Mouse (Mus musculus) limb, embryonic 10.5 days (tissue): Measurements from ENCODE around the gene Apol9a. TPM values are rescaled to one million over a fixed set of nuclear protein-coding genes. Genes with fewer than 3 reads are reported as not detected.
"Not testable (repeated sequence)": the region's sequence is repeated elsewhere in the genome, so short reads cannot be mapped to it uniquely, and the experiment has no call there.

ENCODE experiments used
- DNase-seq: peaks from one replicate; pipeline ENCODE4 v3.0.0-alpha.2; 2017; ENCODE audit warnings: low spot score
- H3K27ac ChIP-seq: fragments of 300-500 bp; sonication (generic); 2 replicates; pipeline ENCODE4 v1.5.1; 2016; ENCODE audit warnings: mild to moderate bottlenecking
- H3K27me3 ChIP-seq: fragments of 300-500 bp; sonication (generic); 2 replicates; pipeline ENCODE4 v1.6.1; 2016; ENCODE audit warnings: low read depth, mild to moderate bottlenecking; ENCODE audit not compliant: poor library complexity, severe bottlenecking
- H3K36me3 ChIP-seq: fragments of 300-500 bp; sonication (generic); 2 replicates; pipeline ENCODE4 v1.6.1; 2016; ENCODE audit warnings: mild to moderate bottlenecking, moderate library complexity
- H3K4me1 ChIP-seq: fragments of 300-500 bp; sonication (generic); 2 replicates; pipeline ENCODE4 v1.6.1; 2016
- H3K4me3 ChIP-seq: fragments of 300-500 bp; sonication (generic); 2 replicates; pipeline ENCODE4 v1.5.1; 2016; ENCODE audit warnings: mild to moderate bottlenecking, moderate library complexity
- H3K9me3 ChIP-seq: fragments of 300-500 bp; sonication (generic); replicated peaks from 2 replicates; pipeline ENCODE4 v1.6.1; 2016; ENCODE audit warnings: mild to moderate bottlenecking
- WGBS: fragments of 180-500 bp; shearing (Covaris S2); methylation state at CpG from one replicate; pipeline ENCODE4 v1.1.7; 2016; 5-methylcytosine and 5-hydroxymethylcytosine counted together
- polyA plus RNA-seq: library from polyadenylated mRNA; unstranded; fragments of >200 nt; fragmentation: Nextera tagmentation; extraction: Ambion mirVana; gene quantifications from 2 replicates; pipeline ENCODE4 v1.2.1, GENCODE M21; 2016

The Apol9a gene
- polyA plus RNA-seq, 1 experiment from 2014 or later: not detected

DNA sequence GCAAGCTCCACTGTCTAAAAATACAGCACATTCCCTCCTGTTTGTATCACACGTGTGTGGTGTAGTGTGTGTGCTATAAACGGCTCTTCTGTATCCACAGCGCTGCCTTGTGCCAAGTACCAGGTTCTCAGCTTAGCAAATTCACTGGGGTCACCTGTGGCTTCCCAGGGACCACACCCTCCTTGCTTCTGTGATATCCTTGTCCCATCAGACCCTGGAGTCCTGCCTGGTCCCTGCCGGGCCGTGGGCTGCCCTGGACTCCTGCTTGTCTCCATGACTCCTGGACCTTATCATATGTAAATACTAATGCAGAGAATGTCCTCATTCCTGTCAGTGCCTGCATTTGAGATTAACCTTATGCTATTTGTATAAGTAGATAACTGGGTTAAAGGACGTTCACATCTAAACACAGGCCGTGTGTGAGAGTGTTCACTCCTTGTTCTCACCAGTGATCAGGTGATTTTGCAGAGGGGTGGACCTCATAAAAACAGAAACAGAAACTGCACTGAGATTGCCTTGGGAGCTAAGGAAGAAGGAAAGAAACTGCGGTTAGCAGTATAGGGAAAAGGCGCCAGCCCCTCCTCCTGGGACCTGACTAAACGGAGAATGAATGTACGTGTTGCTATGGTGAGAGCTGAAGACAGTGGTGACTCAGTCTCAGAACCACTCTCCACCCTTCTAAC lies 13.3 kb downstream of the Apol9a start:
- 86% methylated on average over 11 of the region's 11 CpGs for WGBS
- not testable (repeated sequence) for H3K36me3 ChIP-seq, H3K4me3 ChIP-seq, H3K9me3 ChIP-seq, H3K27ac ChIP-seq, DNase-seq, H3K27me3 ChIP-seq, H3K4me1 ChIP-seq

DNA sequence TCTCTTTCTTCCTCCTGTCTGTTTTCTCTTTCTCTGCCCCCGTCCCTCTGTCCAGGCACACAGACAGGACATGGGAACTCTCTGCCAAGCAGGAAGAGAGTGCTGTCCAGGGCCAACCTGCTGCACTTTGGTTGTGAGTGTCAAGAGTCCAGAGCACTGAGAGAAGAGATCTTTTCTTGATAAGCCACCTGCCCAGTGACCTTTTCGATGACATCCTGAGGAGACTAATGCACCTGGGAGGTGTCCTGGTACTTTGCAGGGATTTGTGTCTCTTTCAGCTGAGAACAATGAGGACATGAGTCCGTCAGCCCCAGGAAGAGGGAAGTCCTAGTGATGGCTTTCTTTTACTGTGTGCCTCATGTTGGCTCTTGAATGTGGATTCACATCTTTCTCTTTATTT lies 17.1 kb downstream of the Apol9a start:
- H3K36me3 ChIP-seq, H3K9me3 ChIP-seq, H3K4me3 ChIP-seq, DNase-seq, H3K27ac ChIP-seq, H3K27me3 ChIP-seq, H3K4me1 ChIP-seq: not testable (repeated sequence)
- WGBS: 63% methylated on average over 3 of the region's 3 CpGs

DNA sequence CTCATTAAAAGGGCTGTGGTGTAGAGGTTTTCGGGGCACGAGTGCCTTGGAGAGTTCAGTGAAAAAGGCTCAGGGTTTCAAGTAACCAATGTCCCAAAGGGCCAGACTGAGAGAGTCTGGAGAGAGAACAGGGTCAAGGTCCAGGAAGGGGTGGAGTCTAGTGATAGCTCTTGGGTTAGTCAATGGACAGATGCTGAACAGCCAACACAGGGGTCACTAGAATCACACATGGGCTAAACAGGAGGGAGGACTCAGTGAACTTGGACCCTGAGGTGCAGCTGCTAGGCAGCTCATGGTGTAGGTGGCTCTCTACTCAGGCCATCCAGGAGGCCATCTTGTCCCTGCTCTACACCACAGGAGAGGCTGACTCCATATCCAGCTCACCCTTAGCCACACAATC lies 23.5 kb downstream of the Apol9a start:
- H3K4me3 ChIP-seq: no peak overlapping the region
- no peaks in the 10 kb centered on the region for H3K9me3 ChIP-seq
- no peak for DNase-seq
- H3K36me3 ChIP-seq: no peaks in the 10 kb centered on the region
- no peaks in the 10 kb centered on the region for H3K4me1 ChIP-seq
- H3K27me3 ChIP-seq: no peaks in the 10 kb centered on the region
- WGBS: 91% methylated on average over 2 of the region's 2 CpGs
- no peak overlapping the region for H3K27ac ChIP-seq

DNA sequence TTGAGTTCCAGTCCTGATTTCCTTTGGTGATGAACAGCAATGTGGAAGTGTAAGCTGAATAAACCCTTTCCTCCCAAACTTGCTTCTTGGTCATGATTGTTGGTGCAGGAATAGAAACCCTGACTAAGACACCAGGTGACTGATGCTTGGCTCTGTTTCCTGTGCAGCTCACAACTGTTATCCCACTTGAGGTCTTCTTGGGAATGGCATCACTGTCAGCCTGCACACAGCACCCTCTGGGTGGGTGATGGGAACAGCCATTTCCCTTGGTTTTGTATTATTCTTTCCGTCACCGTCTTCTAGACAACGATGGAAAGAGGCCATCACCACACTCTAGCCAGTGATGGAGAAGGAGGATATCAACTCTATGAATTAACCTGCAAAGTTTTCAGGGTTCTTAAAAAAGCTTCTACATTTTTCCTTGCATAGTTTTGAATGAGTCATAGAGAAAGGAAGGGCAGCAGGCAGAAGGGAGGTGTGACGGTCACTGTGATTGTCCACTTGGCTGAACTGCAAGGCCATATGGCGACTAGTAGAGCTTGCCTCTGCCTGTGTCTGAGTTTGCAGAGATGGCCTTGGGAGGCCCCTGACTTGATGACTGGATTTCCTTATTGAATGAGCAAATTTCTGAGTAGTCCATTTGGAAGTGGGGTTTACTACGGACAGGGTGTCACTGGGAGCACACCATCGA lies 26.4 kb downstream of the Apol9a start:
- WGBS: 95% methylated on average over 7 of the region's 7 CpGs
- Histone ChIP-seq H3K27me3 (no peaks in the 10 kb centered on the region), H3K27ac (no peak overlapping the region), H3K36me3 (no peaks in the 10 kb centered on the region), H3K9me3 (no peaks in the 10 kb centered on the region), H3K4me3 (no peak overlapping the region), H3K4me1 (no peaks in the 10 kb centered on the region)
- DNase-seq: no peak

DNA sequence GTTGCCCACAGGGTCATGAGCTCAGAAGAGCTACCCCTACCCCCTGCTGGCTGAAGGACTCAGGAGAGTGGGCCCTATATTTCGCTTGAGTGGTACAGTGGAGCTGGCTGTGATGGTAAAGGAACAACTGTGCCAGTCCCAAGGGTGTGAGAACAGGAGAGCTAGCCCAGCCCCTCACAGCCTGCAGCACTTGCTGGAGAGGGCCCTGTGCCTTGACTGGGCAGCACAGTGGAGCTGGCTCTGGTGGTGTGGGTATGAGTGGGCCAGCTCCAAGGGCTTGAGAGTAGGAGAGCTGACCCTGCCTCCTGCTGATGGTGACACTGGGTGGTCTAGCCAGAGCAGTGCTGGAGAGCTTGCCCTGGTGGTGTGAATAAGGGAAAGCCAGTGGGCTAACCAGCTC lies 28.1 kb downstream of the Apol9a start:
- Histone ChIP-seq H3K27ac (no peak overlapping the region), H3K4me1 (no peaks in the 10 kb centered on the region), H3K27me3 (no peaks in the 10 kb centered on the region), H3K9me3 (no peaks in the 10 kb centered on the region), H3K4me3 (no peak overlapping the region), H3K36me3 (no peaks in the 10 kb centered on the region)
- 63% methylated on average over 1 of the region's 1 CpGs for WGBS
- DNase-seq: no peak

DNA sequence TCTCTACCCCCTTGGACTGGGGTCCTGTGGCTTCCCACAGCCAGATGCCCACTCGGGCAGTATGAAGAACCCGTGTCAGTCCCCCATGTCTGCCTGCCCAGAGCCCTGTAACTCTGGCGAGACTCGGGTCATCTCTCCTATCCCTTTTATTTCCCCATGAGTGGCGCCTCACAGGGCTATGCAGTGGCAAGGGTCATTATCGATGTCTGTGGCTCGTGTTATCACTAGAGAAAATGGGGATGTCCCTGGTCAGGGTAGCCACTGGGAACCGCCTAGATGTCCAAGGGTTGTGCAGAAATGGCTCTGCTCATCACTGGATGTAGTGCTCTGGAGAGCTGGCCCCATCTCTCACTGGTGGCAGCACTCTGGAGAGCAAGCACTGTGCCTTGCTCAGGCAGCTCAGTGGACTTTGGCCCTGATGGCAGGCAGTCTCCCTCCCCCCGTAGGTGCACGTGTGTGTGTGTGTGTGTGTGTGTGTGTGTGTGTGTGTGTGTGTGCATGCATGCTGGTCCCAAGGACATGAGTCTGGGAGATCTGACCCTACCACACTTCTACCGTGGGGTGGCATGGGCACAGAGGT lies 28.6 kb downstream of the Apol9a start:
- H3K36me3 ChIP-seq: no peaks in the 10 kb centered on the region
- no peaks in the 10 kb centered on the region for H3K4me1 ChIP-seq
- 85% methylated on average over 11 of the region's 11 CpGs for WGBS
- no peaks in the 10 kb centered on the region for H3K27me3 ChIP-seq
- H3K27ac ChIP-seq: no peak overlapping the region
- H3K9me3 ChIP-seq: no peaks in the 10 kb centered on the region
- DNase-seq: no peak
- no peak overlapping the region for H3K4me3 ChIP-seq

DNA sequence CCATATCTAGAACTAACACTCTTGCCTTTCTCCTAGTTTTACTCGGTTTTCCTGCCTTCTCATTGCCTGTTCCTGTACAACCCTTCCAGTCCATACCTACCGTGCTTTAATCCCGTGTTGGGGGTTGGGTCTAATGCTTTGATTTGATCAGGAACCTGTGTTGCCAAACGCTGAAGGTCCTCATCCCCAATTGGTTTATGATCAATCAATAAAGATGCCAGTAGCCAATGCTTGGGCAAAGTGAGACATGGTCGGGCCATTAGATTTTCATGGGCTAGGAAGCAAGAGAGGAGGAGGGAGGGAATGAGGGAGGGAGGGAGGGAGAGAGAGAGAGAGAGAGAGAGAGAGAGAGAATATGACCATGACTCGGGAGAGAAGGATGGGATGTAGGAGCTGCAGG lies 29.5 kb downstream of the Apol9a start:
- no peak overlapping the region for H3K4me3 ChIP-seq
- no peaks in the 10 kb centered on the region for H3K4me1 ChIP-seq
- H3K27ac ChIP-seq: no peak overlapping the region
- H3K27me3 ChIP-seq: no peaks in the 10 kb centered on the region
- WGBS: 79% methylated on average over 6 of the region's 6 CpGs
- no peaks in the 10 kb centered on the region for H3K9me3 ChIP-seq
- no peaks in the 10 kb centered on the region for H3K36me3 ChIP-seq
- no peak for DNase-seq

DNA sequence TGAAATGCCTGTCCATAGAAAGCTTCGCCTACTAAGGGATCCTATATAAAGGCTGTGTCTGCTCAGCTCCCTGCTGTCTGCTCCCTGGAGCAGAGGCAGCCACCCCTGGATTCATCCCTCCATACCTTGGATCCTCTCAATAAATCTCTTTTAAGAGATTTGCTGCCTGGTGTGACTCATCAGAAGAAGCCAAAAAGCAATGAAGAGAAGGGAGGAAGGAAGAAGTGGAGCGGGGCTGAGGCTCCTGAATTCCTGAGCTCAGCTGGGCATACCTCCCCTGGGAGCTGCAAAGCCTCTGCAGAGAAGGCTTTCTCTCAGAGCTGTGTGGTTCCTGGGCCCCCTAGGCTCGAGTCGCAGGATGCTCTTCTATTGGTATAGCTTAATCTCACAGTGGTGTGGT lies 31.0 kb downstream of the Apol9a start:
- Histone ChIP-seq H3K36me3 (no peaks in the 10 kb centered on the region), H3K4me1 (no peaks in the 10 kb centered on the region), H3K27ac (no peak overlapping the region), H3K27me3 (no peaks in the 10 kb centered on the region), H3K9me3 (no peaks in the 10 kb centered on the region), H3K4me3 (no peak overlapping the region)
- DNase-seq: no peak
- WGBS: 61% methylated on average over 4 of the region's 4 CpGs

DNA sequence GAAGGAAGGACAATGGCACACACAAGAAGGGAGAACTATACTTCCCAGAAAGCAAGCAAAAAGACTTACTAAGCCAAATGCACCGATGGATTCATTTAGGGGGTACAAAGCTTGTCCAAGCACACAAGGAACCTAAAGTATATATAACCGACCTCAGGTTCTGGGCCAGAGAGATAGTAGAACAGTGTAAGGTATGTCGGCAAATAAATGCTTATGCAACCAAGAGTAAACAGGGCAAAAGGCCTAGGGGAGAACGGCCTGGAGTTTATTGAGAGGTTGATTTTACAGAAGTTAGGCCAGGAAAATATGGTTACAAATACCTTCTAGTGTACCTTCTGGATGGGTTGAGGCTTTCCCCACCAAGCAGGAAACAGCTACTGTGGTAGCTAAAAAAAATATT lies 33.5 kb downstream of the Apol9a start:
- no peak for DNase-seq
- no peaks in the 10 kb centered on the region for H3K27me3 ChIP-seq
- no peaks in the 10 kb centered on the region for H3K4me1 ChIP-seq
- WGBS: 96% methylated on average over 4 of the region's 4 CpGs
- no peak overlapping the region for H3K4me3 ChIP-seq
- H3K9me3 ChIP-seq: no peaks in the 10 kb centered on the region
- H3K36me3 ChIP-seq: no peaks in the 10 kb centered on the region
- H3K27ac ChIP-seq: no peak overlapping the region

DNA sequence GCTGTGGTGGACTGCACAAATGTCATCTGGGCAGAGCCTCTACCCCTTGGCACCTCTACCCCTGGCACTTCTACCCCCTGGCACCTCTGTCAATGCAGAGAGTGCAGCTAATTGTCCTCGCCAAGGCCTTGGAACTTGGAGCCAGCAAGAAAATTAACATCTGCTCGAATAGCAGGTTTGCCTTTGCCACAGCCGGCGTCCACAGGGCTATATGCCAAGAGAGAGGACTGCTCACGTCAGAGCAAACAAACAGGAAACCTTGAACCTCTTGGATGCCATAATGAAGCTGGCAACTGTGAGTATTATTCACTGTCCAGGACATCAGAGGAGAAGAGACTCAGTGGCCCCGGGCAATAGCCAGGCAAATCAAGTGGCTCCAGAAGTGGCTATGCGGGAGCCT lies 34.0 kb downstream of the Apol9a start:
- Histone ChIP-seq H3K27ac (no peak overlapping the region), H3K9me3 (no peaks in the 10 kb centered on the region), H3K27me3 (no peaks in the 10 kb centered on the region), H3K36me3 (no peaks in the 10 kb centered on the region), H3K4me1 (no peaks in the 10 kb centered on the region), H3K4me3 (no peak overlapping the region)
- no peak for DNase-seq
- 90% methylated on average over 7 of the region's 7 CpGs for WGBS

DNA sequence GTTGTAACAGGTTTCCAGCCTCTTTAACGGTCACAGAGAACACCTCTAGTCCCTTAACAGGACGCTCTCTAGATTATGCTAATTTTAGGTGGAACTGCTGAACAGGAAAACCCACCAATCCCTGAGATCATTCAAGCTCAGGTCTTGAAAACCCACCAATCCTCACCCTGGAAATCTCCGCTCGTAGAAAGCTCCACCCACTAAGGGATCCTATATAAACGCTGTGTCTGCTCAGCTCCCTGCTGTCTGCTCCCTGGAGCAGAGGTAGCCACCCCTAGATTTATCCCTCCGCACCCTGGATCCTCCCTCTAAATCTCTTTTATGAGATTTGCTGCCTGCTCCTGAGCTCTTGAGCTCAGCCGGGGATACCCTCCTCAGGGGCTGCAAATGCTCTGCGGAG lies 40.3 kb downstream of the Apol9a start:
- H3K4me3 ChIP-seq: no peak overlapping the region
- no peak for DNase-seq
- no peaks in the 10 kb centered on the region for H3K9me3 ChIP-seq
- H3K36me3 ChIP-seq: no peaks in the 10 kb centered on the region
- H3K4me1 ChIP-seq: peaks cover 34% of the 10 kb centered on the region
- WGBS: 92% methylated on average over 8 of the region's 8 CpGs
- H3K27me3 ChIP-seq: no peaks in the 10 kb centered on the region
- no peak overlapping the region for H3K27ac ChIP-seq

DNA sequence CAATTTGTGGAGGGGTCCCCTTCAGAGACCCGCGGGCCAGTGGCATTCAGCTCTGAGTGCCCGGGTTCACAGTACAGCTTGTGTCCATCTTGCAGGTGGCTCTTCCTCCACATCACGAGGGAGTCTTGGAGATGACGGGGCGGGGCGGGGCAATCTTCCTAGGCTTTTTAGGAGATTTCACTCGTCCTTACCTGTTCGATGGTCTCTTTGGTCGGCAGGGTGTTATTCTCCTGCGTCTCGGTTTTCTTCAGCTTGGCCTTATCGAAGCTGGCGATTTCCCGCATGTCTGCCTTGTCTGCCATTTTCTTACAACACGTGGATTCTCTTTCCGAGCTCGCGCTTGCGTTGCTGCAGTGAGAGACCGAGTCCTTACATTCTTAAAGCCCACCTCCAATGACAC lies 41.0 kb downstream of the Apol9a start:
- DNase-seq: no peak
- Histone ChIP-seq H3K9me3 (no peaks in the 10 kb centered on the region), H3K4me1 (peaks cover 39% of the 10 kb centered on the region), H3K27ac (no peak overlapping the region), H3K36me3 (no peaks in the 10 kb centered on the region), H3K27me3 (no peaks in the 10 kb centered on the region), H3K4me3 (no peak overlapping the region)
- 93% methylated on average over 21 of the region's 21 CpGs for WGBS

DNA sequence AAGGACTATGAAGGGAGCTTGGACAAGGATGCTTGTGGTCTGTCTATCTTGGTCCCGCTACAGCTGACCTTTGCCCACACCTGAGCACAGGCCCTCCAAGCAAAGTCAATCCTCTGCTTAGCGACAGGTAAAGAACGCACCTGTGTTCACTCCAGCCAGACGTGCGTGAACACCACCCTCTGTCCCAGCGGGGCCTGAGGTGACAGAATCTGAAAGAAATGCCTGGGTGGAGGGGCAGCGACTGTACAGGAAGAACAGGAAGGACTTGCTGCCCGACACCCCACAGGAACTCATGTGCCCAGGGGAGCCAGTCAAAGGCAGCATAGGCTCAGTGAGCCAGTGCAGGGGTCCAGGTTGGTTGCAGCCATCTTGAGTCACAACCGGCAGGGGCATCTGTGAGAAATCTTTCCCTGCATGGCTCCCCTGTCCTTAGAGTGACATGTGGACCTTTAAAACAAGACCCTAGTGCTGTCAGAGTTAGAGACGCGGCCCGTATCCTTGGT lies 42.1 kb downstream of the Apol9a start:
- no peaks in the 10 kb centered on the region for H3K36me3 ChIP-seq
- no peaks in the 10 kb centered on the region for H3K27me3 ChIP-seq
- no peak overlapping the region for H3K4me3 ChIP-seq
- 90% methylated on average over 12 of the region's 12 CpGs for WGBS
- no peak for DNase-seq
- H3K4me1 ChIP-seq: peaks cover 40% of the 10 kb centered on the region
- no peaks in the 10 kb centered on the region for H3K9me3 ChIP-seq
- H3K27ac ChIP-seq: peak overlapping the region; percentile 97; the same call in 1 of the 2 replicates
